ENCODE assay signal across 21 mouse cellular contexts in genomic region chr11:20056168-20056567, GRCm38 (mm10). TPM values are rescaled to one million over a fixed set of nuclear protein-coding genes. Genes with fewer than 3 reads are reported as not detected.
DNase-seq lines count a peak whose midpoint lies in the region; ATAC-seq and TF ChIP-seq lines count a peak whose summit lies in the region.
"Had no signal": no experiment of that assay in that cellular context is flagged by ENCODE, and none has a peak within 500 bp of the region (broad histone marks: within the 10 kb centered on the region; RNA-seq: fewer than 3 reads in every experiment).

No protein-coding gene starts in this region.

- no peak overlapping the region for H3K9ac ChIP-seq in hindbrain, postnatal 0 days (replicated peaks; ENCODE audit: low read length)
- no peak overlapping the region for H3K9ac ChIP-seq in hindbrain, embryonic 11.5 days (ENCODE audit: low read depth, low read length)
- no peak overlapping the region for H3K9ac ChIP-seq in liver, adult 2 months (ENCODE audit: low read depth, low read length)
- H3K9ac ChIP-seq in liver, embryonic 11.5 days (ENCODE audit: low read depth, low read length): no peak overlapping the region
- no peak overlapping the region for H3K9ac ChIP-seq in CH12.LX (ENCODE audit: insufficient read depth, low read depth)
- no peak overlapping the region for H3K9ac ChIP-seq in MEL (ENCODE audit: control insufficient read depth, low read depth, low read length, poor library complexity, severe bottlenecking)
- H3K9ac ChIP-seq: embryonic facial prominence, embryonic 13.5 days; forebrain, embryonic 13.5 days; midbrain, embryonic 15.5 days had no signal

- H3K9me3 ChIP-seq in hindbrain, postnatal 0 days (ENCODE audit: low read length): no peaks in the 10 kb centered on the region
- no peaks in the 10 kb centered on the region for H3K9me3 ChIP-seq in hindbrain, embryonic 11.5 days (ENCODE audit: control insufficient read depth, low read length)
- no peaks in the 10 kb centered on the region for H3K9me3 ChIP-seq in liver, embryonic 11.5 days (ENCODE audit: control insufficient read depth, low read length)
- H3K9me3 ChIP-seq in CH12.LX (replicated peaks; ENCODE audit: low read length): no peaks in the 10 kb centered on the region
- no peaks in the 10 kb centered on the region for H3K9me3 ChIP-seq in MEL (replicated peaks; ENCODE audit: insufficient read depth, low read length)
- H3K9me3 ChIP-seq: embryonic facial prominence, embryonic 13.5 days; forebrain, embryonic 13.5 days; heart, embryonic 10.5 days; midbrain, embryonic 15.5 days had no signal

- H3K4me3 ChIP-seq in hindbrain, postnatal 0 days (ENCODE audit: low read length): no peak overlapping the region
- H3K4me3 ChIP-seq in hindbrain, embryonic 11.5 days (ENCODE audit: low read depth, low read length): no peak overlapping the region
- no peak overlapping the region for H3K4me3 ChIP-seq in liver, adult 2 months (ENCODE audit: insufficient read depth, low read depth, low read length)
- H3K4me3 ChIP-seq in liver, embryonic 11.5 days (ENCODE audit: low read depth, low read length): no peak overlapping the region
- no peak overlapping the region for H3K4me3 ChIP-seq in CH12.LX (replicated peaks in 1 of 3; ENCODE audit: low read depth in 2 of 3, low read length in 2 of 3, poor library complexity in 1 of 3)
- H3K4me3 ChIP-seq in MEL (ENCODE audit: control insufficient read depth in 1 of 2, insufficient read depth in 1 of 2, low read depth in 2 of 2, low read length in 2 of 2): no peak overlapping the region
- H3K4me3 ChIP-seq: embryonic facial prominence, embryonic 13.5 days; erythroblast, embryonic 14.5 days; forebrain, embryonic 13.5 days; gastrocnemius, adult 2 months; heart, embryonic 10.5 days; midbrain, embryonic 15.5 days had no signal

- peak; percentile 21; the same call in 1 of the 2 replicates for TF ChIP-seq CTCF in hindbrain, postnatal 0 days (IDR thresholded peaks at IDR 0.05; ENCODE audit: low read depth)
- TF ChIP-seq CTCF in liver, adult 2 months (IDR thresholded peaks at IDR 0.05; ENCODE audit: low read depth, low read length): peak; percentile 37
- TF ChIP-seq CTCF in CH12.LX (conservative IDR thresholded peaks at IDR 0.05 in 1 of 2, IDR thresholded peaks at IDR 0.05 in 1 of 2; ENCODE audit: low read depth in 2 of 2, low read length in 2 of 2): peak; percentile 10 to 45; a peak in 2 of 4 replicates
- TF ChIP-seq CTCF in MEL (IDR thresholded peaks at IDR 0.05 in 2 of 3, conservative IDR thresholded peaks at IDR 0.05 in 1 of 3; ENCODE audit: control insufficient read depth in 1 of 3, insufficient read depth in 1 of 3, low read depth in 2 of 3, low read length in 3 of 3, poor library complexity in 1 of 3, severe bottlenecking in 1 of 3): peak; percentile 43 to 61 (median 59)

- no peaks in the 10 kb centered on the region for H3K27me3 ChIP-seq in hindbrain, postnatal 0 days (ENCODE audit: insufficient read depth, low read length)
- H3K27me3 ChIP-seq in hindbrain, embryonic 11.5 days (ENCODE audit: control insufficient read depth, insufficient read depth, low read length): no peaks in the 10 kb centered on the region
- H3K27me3 ChIP-seq in liver, adult 2 months (ENCODE audit: control insufficient read depth, insufficient read depth, low read length): no peaks in the 10 kb centered on the region
- no peaks in the 10 kb centered on the region for H3K27me3 ChIP-seq in liver, embryonic 11.5 days (replicated peaks; ENCODE audit: control insufficient read depth, insufficient read depth, low read length)
- H3K27me3 ChIP-seq in CH12.LX (replicated peaks) (no peaks in the 10 kb centered on the region), MEL (ENCODE audit: control insufficient read depth in 1 of 2, insufficient read depth in 2 of 2, low read length in 2 of 2) (no peaks in the 10 kb centered on the region)
- H3K27me3 ChIP-seq: embryonic facial prominence, embryonic 13.5 days; forebrain, embryonic 13.5 days; midbrain, embryonic 15.5 days had no signal

- TF ChIP-seq EP300 in CH12.LX (IDR thresholded peaks at IDR 0.05; ENCODE audit: low read length) (no peak), MEL (IDR thresholded peaks at IDR 0.05; ENCODE audit: low read depth in 1 of 2, low read length in 2 of 2) (no peak)

- peaks cover 10% of the 10 kb centered on the region for H3K36me3 ChIP-seq in hindbrain, postnatal 0 days (ENCODE audit: insufficient read depth, low read length)
- 0 out of 2 replicates have a peak, but pooled peaks cover 6% of the 10 kb centered on the region for H3K36me3 ChIP-seq in hindbrain, embryonic 11.5 days (ENCODE audit: control insufficient read depth, insufficient read depth, low read length)
- peaks cover 12% of the 10 kb centered on the region for H3K36me3 ChIP-seq in liver, adult 2 months (ENCODE audit: control insufficient read depth, insufficient read depth, low read length)
- H3K36me3 ChIP-seq in liver, embryonic 11.5 days (ENCODE audit: control insufficient read depth, insufficient read depth, low read length): peaks cover 6% of the 10 kb centered on the region; the same call in 1 of the 2 replicates
- peaks cover 44 to 61% of the 10 kb centered on the region in 2 experiments for H3K36me3 ChIP-seq in CH12.LX (replicated peaks in 1 of 2; ENCODE audit: control insufficient read depth in 1 of 2, insufficient read depth in 1 of 2, low read length in 1 of 2)
- peaks cover 9 to 10% of the 10 kb centered on the region in 2 experiments for H3K36me3 ChIP-seq in MEL (ENCODE audit: control insufficient read depth in 1 of 2, insufficient read depth in 2 of 2, low read length in 2 of 2)

- dilution Hi-C loops in CH12.LX (cut with MboI; ENCODE audit: extremely low pct_ligation_motif_present, extremely low pct_unique_long_range_greater_than_20kb, low sequenced_read_pairs): no loop called here

- no peaks in the 10 kb centered on the region for H3K4me1 ChIP-seq in hindbrain, postnatal 0 days (ENCODE audit: insufficient read depth, low read length)
- no peaks in the 10 kb centered on the region for H3K4me1 ChIP-seq in hindbrain, embryonic 11.5 days (replicated peaks; ENCODE audit: control insufficient read depth, insufficient read depth, low read length)
- H3K4me1 ChIP-seq in liver, adult 2 months (ENCODE audit: control insufficient read depth, insufficient read depth, low read length): no peaks in the 10 kb centered on the region
- H3K4me1 ChIP-seq in liver, embryonic 11.5 days (replicated peaks; ENCODE audit: control insufficient read depth, insufficient read depth, low read length): peaks cover 16% of the 10 kb centered on the region
- H3K4me1 ChIP-seq in CH12.LX (ENCODE audit: control insufficient read depth in 1 of 2, insufficient read depth in 2 of 2) (peaks cover 0 to 19% of the 10 kb centered on the region in 2 experiments; a peak in 2 of 4 replicates), MEL (ENCODE audit: control insufficient read depth in 1 of 2, insufficient read depth in 2 of 2, low read length in 2 of 2) (peaks cover 6 to 9% of the 10 kb centered on the region in 2 experiments; a peak in 3 of 4 replicates)
- H3K4me1 ChIP-seq: forebrain, embryonic 13.5 days; midbrain, embryonic 15.5 days had no signal

- no peak for TF ChIP-seq POLR2A in liver, adult 2 months (IDR thresholded peaks at IDR 0.05; ENCODE audit: extremely low read depth, insufficient read depth, low read length)
- TF ChIP-seq POLR2A in CH12.LX (IDR thresholded peaks at IDR 0.05; ENCODE audit: low read depth, low read length) (no peak), MEL (IDR thresholded peaks at IDR 0.05; ENCODE audit: control insufficient read depth in 1 of 2, insufficient read depth in 1 of 2, low read depth in 1 of 2, low read length in 2 of 2, poor library complexity in 1 of 2) (no peak)

- no peak for ATAC-seq in hindbrain, postnatal 0 days
- no peak for ATAC-seq in hindbrain, embryonic 11.5 days (ENCODE audit: low FRiP score)
- ATAC-seq in liver, embryonic 11.5 days (replicated peaks; ENCODE audit: low FRiP score): no peak
- ATAC-seq: forebrain, embryonic 13.5 days; hindbrain, embryonic 16.5 days; midbrain, embryonic 15.5 days had no signal

- DNase-seq in hindbrain, postnatal 0 days (ENCODE audit: low spot score): no peak
- DNase-seq in hindbrain, embryonic 11.5 days (ENCODE audit: low spot score): no peak
- DNase-seq in liver, adult 2 months (ENCODE audit: extremely low read depth, low read depth, low spot score): no peak
- no peak for DNase-seq in liver, embryonic 11.5 days (ENCODE audit: low spot score)
- DNase-seq in CH12.LX (ENCODE audit: extremely low read depth) (no peak), MEL (ENCODE audit: low read depth, low spot score) (peak; percentile 46)
- DNase-seq in neural tube, embryonic 10.5 days (ENCODE audit: extremely low spot score, low spot score): no peak
- DNase-seq in embryo, embryonic 11 days: no peak
- DNase-seq: cerebellum, adult 18-20 months; cerebellum, postnatal 25 days; gastrocnemius, adult 2 months; kidney, adult 11 months; kidney, postnatal 14 days; layer of hippocampus, postnatal 36 days had no signal

- no peak overlapping the region for H3K27ac ChIP-seq in hindbrain, postnatal 0 days
- no peak overlapping the region for H3K27ac ChIP-seq in hindbrain, embryonic 11.5 days (ENCODE audit: low read depth, low read length)
- H3K27ac ChIP-seq in liver, adult 2 months (replicated peaks; ENCODE audit: insufficient read depth, low read depth, low read length): no peak overlapping the region
- H3K27ac ChIP-seq in liver, embryonic 11.5 days (ENCODE audit: low read depth, low read length): no peak overlapping the region
- H3K27ac ChIP-seq in CH12.LX (ENCODE audit: insufficient read depth, low read depth) (no peak overlapping the region), MEL (ENCODE audit: control insufficient read depth, low read depth, low read length) (no peak overlapping the region)
- H3K27ac ChIP-seq: embryonic facial prominence, embryonic 13.5 days; forebrain, embryonic 13.5 days; gastrocnemius, adult 2 months; heart, embryonic 10.5 days; macrophage; midbrain, embryonic 15.5 days had no signal

- TF ChIP-seq RAD21 in CH12.LX (IDR thresholded peaks at IDR 0.05; ENCODE audit: low read depth, low read length): no peak; the same call in 1 of the 2 replicates
- TF ChIP-seq RAD21 in MEL (IDR thresholded peaks at IDR 0.05; ENCODE audit: low read depth, low read length): no peak

- 88% methylated on average over 1 of the region's 1 CpGs for WGBS in hindbrain, postnatal 0 days
- WGBS in hindbrain, embryonic 11.5 days: 85% methylated on average over 1 of the region's 1 CpGs
- 87% methylated on average over 1 of the region's 1 CpGs for WGBS in liver, adult 2 months
- 81% methylated on average over 1 of the region's 1 CpGs for WGBS in liver, embryonic 11.5 days

- H3K4me2 ChIP-seq in hindbrain, postnatal 0 days (ENCODE audit: low read depth, low read length): no peak overlapping the region
- H3K4me2 ChIP-seq in hindbrain, embryonic 11.5 days (replicated peaks; ENCODE audit: low read depth, low read length): no peak overlapping the region
- no peak overlapping the region for H3K4me2 ChIP-seq in liver, embryonic 11.5 days
- H3K4me2 ChIP-seq in CH12.LX (ENCODE audit: insufficient read depth, low read depth, poor library complexity, severe bottlenecking): no peak overlapping the region
- H3K4me2 ChIP-seq: embryonic facial prominence, embryonic 13.5 days; forebrain, embryonic 13.5 days; midbrain, embryonic 15.5 days had no signal

- no peaks in the 10 kb centered on the region for H3K79me2 ChIP-seq in liver, adult 2 months (ENCODE audit: control insufficient read depth, insufficient read depth, low read length)
- H3K79me2 ChIP-seq in CH12.LX (replicated peaks; ENCODE audit: control insufficient read depth, extremely low read depth, insufficient read depth, poor library complexity, severe bottlenecking) (no peaks in the 10 kb centered on the region), MEL (ENCODE audit: control insufficient read depth, insufficient read depth, low read length, poor library complexity) (no peaks in the 10 kb centered on the region)

- in situ Hi-C loops in CH12.LX (cut with MboI; ENCODE audit: low pct_ligation_motif_present, low pct_unique_long_range_greater_than_20kb, low sequenced_read_pairs): no loop called here

RNA-seq across cellular contexts. Expression of gene Actr2, which starts 56.5 kb away (rescaled TPM):
- total RNA-seq in hindbrain, postnatal 0 days (2014; rRNA removed): 43.3 and 46.3 TPM in 2 replicates
- 166 and 171 TPM in 2 replicates for polyA plus RNA-seq in hindbrain, postnatal 0 days (2015; fragmentation: Nextera tagmentation; extraction: Ambion mirVana)
- polyA plus RNA-seq in hindbrain, embryonic 11.5 days (2014; fragmentation: Nextera tagmentation; extraction: Ambion mirVana): 81.6 and 86.7 TPM in 2 replicates
- 67.3 and 68.8 TPM in 2 replicates for total RNA-seq in liver, adult 2 months (2014; rRNA removed)
- polyA plus RNA-seq in liver, adult 2 months (2012; rRNA removed): 16.6 and 17.4 TPM in 2 replicates
- 64.4 and 74.5 TPM in 2 replicates for polyA plus RNA-seq in liver, embryonic 11.5 days (2014; fragmentation: Nextera tagmentation; extraction: Ambion mirVana)
- total RNA-seq in CH12.LX (2012; rRNA removed) (141 and 159 TPM in 2 replicates), CH12.LX (2014; rRNA removed) (189 and 196 TPM in 2 replicates), MEL (2012; rRNA removed) (160 and 170 TPM in 2 replicates)
- polyA plus RNA-seq in CH12.LX (2012; ENCODE audit: insufficient read length, low read depth) (307 and 327 TPM in 2 replicates), MEL (2012; ENCODE audit: insufficient read depth in 1 of 2, insufficient read length in 2 of 2, low read depth in 1 of 2, low replicate concordance in 2 of 2, missing spikeins in 1 of 2) (100 to 1,000 TPM in 1 of 2 experiments, 10 to 100 TPM in 1; 40.0 to 172 TPM)
